Mouse (Mus musculus) spleen, postnatal 0 days (tissue): ENCODE data around the gene Kras. TPM values are rescaled to one million over a fixed set of nuclear protein-coding genes. Genes with fewer than 3 reads are reported as not detected.

Experiments used
- polyA plus RNA-seq: library from polyadenylated mRNA; unstranded; fragments of >200 nt; fragmentation: Nextera tagmentation; extraction: Ambion mirVana; gene quantifications from 2 replicates; pipeline ENCODE4 v1.2.1, GENCODE M21; 2015

Gene Kras
- 55.9 and 56.0 TPM in 2 replicates for polyA plus RNA-seq

GRCm38 (mm10) chr6:145250185-145250791 lies at the start of gene Kras:
Gene Kras (minus strand): TSS chr6:145250239.

GRCm38 (mm10) chr6:145210816-145211338 lies 39.2 kb downstream of the Kras start, which contains the start of the genes Casc1 and Etfrf1:
Gene Casc1 (minus strand): TSS chr6:145211005.
Gene Etfrf1 (plus strand): TSS chr6:145211134.

Other genes starting within 250 kb of the Kras start
- 0.52 and 1.2 TPM in 2 replicates for gene Bcat1, start 174.1 kb downstream of the Kras start, polyA plus RNA-seq
- gene Lrmp, start 134.6 kb downstream of the Kras start, polyA plus RNA-seq, result 32.2 and 45.6 TPM in 2 replicates
- 0.13 and 0.34 TPM in 2 replicates for gene Casc1, start 39.2 kb downstream of the Kras start, polyA plus RNA-seq
- 18.3 and 21.9 TPM in 2 replicates for gene Etfrf1, start 39.1 kb downstream of the Kras start, polyA plus RNA-seq